Mouse (Mus musculus) G1E (cell line): ENCODE results near the gene Psd. TPM values are rescaled to one million over a fixed set of nuclear protein-coding genes. Genes with fewer than 3 reads are reported as not detected.

Source experiments
- ATAC-seq: 2 replicates; pipeline ENCODE4 v1.8.0; 2016; ENCODE audit warnings: mild to moderate bottlenecking; ENCODE audit not compliant: insufficient number of reproducible peaks, poor library complexity, low FRiP score, severe bottlenecking; ENCODE audit errors: extremely low read depth
- DNase-seq: peaks from one replicate; pipeline ENCODE4 v3.0.0; 2012; ENCODE audit warnings: low spot score
- H3K27me3 ChIP-seq: 2 replicates; pipeline ENCODE4 v1.6.1; 2012; ENCODE audit warnings: mild to moderate bottlenecking, low read length, inconsistent platforms; ENCODE audit not compliant: insufficient read depth
- H3K36me3 ChIP-seq: replicated peaks from 2 replicates; pipeline ENCODE3; 2012; ENCODE audit warnings: mild to moderate bottlenecking, inconsistent platforms
- H3K4me1 ChIP-seq: 2 replicates; pipeline ENCODE4 v1.6.1; 2012; ENCODE audit warnings: low read depth, low read length, inconsistent platforms, mixed read lengths; ENCODE audit not compliant: insufficient read depth
- H3K4me3 ChIP-seq: 2 replicates; pipeline ENCODE4 v1.5.1; 2012; ENCODE audit warnings: low read depth, mild to moderate bottlenecking, inconsistent platforms, low read length, moderate library complexity, mixed read lengths
- H3K9me3 ChIP-seq: replicated peaks from 2 replicates; pipeline ENCODE4 v1.6.1; 2012; ENCODE audit warnings: inconsistent platforms
- CTCF ChIP-seq: IDR thresholded peaks from 2 replicates; pipeline ENCODE4 v1.5.1; 2012; ENCODE audit warnings: low read depth, low read length, inconsistent platforms, mixed read lengths
- GATA1 ChIP-seq: IDR thresholded peaks from 2 replicates; pipeline ENCODE4 v1.6.1; 2012; ENCODE audit warnings: borderline replicate concordance, low read length, inconsistent platforms, mixed read lengths
- GATA2 ChIP-seq: IDR thresholded peaks from 2 replicates; pipeline ENCODE4 v1.6.1; 2012; ENCODE audit warnings: low read depth, low read length, inconsistent platforms, borderline replicate concordance
- POLR2AphosphoS5 ChIP-seq: IDR thresholded peaks from 2 replicates; pipeline ENCODE4 v1.6.1; 2012; ENCODE audit warnings: low read depth, low read length, inconsistent platforms; ENCODE audit not compliant: insufficient replicate concordance
- TAL1 ChIP-seq: conservative IDR thresholded peaks from 2 replicates; pipeline ENCODE4 v1.6.1; 2012; ENCODE audit warnings: low read depth, low read length, inconsistent platforms, mixed read lengths
- polyA plus RNA-seq: library from polyadenylated mRNA; stranded (reverse); fragments of >175 nt; gene quantifications from 2 replicates; pipeline ENCODE4 v1.2.3, GENCODE M21; 2012
- total RNA-seq, 2 experiments: library from RNA; stranded (forward) in 1 of 2; stranded (reverse) in 1 of 2; fragments of 200-1000 nt in 1 of 2; fragments of >200 nt in 1 of 2; fragmentation: Nextera tagmentation in 1 of 2; gene quantifications; 2 replicates each; pipeline ENCODE4 v1.2.3; 2014 to 2017

Gene Psd
- total and polyA plus RNA-seq, 3 experiments: 0.41 to 1.1 TPM; not detected in 1

- Histone ChIP-seq H3K4me3 (no peak overlapping the region), H3K4me1 (peaks cover 20% of the 10 kb centered on the region), H3K9me3 (no peaks in the 10 kb centered on the region), H3K27me3 (peaks cover 5% of the 10 kb centered on the region; the same call in 1 of the 2 replicates), H3K36me3 (peaks cover 10% of the 10 kb centered on the region)
- DNase-seq (no peak), ATAC-seq (no peak)
- TF ChIP-seq CTCF (no peak), GATA1 (no peak), POLR2AphosphoS5 (no peak), GATA2 (no peak), TAL1 (no peak)
These were observed 26.5 kb downstream of the Psd start for GRCm38 (mm10) chr19:46300294-46301045.

- no peak for ATAC-seq
- Histone ChIP-seq H3K27me3 (peaks cover 10% of the 10 kb centered on the region; the same call in 1 of the 2 replicates), H3K36me3 (no peaks in the 10 kb centered on the region), H3K4me1 (peaks cover 2% of the 10 kb centered on the region; the same call in 1 of the 2 replicates), H3K9me3 (no peaks in the 10 kb centered on the region), H3K4me3 (no peak overlapping the region)
- TF ChIP-seq GATA2 (no peak), GATA1 (no peak), POLR2AphosphoS5 (no peak), TAL1 (no peak), CTCF (no peak)
- no peak for DNase-seq
These were observed 30.0 kb downstream of the Psd start for GRCm38 (mm10) chr19:46296938-46297337.

- Histone ChIP-seq H3K27me3 (peaks cover 11% of the 10 kb centered on the region; the same call in 1 of the 2 replicates), H3K9me3 (no peaks in the 10 kb centered on the region), H3K4me3 (no peak overlapping the region), H3K36me3 (peaks cover 13% of the 10 kb centered on the region), H3K4me1 (no peaks in the 10 kb centered on the region)
- TF ChIP-seq GATA1 (no peak), CTCF (no peak), POLR2AphosphoS5 (no peak), TAL1 (no peak), GATA2 (no peak)
- ATAC-seq (no peak), DNase-seq (no peak)
These were observed 36.3 kb downstream of the Psd start for GRCm38 (mm10) chr19:46290535-46291105.

- Histone ChIP-seq H3K9me3 (no peaks in the 10 kb centered on the region), H3K36me3 (peaks cover 40% of the 10 kb centered on the region), H3K4me1 (no peaks in the 10 kb centered on the region), H3K4me3 (no peak overlapping the region), H3K27me3 (peaks cover 11% of the 10 kb centered on the region; the same call in 1 of the 2 replicates)
- no peak for TF ChIP-seq TAL1
- TF ChIP-seq GATA1: no peak
- no peak for TF ChIP-seq GATA2
- no peak for TF ChIP-seq CTCF
- TF ChIP-seq POLR2AphosphoS5: no peak
- DNase-seq (no peak), ATAC-seq (no peak)
These were observed 39.4 kb downstream of the Psd start for GRCm38 (mm10) chr19:46287566-46287965.

GRCm38 (mm10) chr19:46286926-46287325, 40.0 kb downstream of the Psd start:
- Histone ChIP-seq H3K4me3 (no peak overlapping the region), H3K36me3 (peaks cover 47% of the 10 kb centered on the region), H3K9me3 (no peaks in the 10 kb centered on the region), H3K4me1 (no peaks in the 10 kb centered on the region), H3K27me3 (peaks cover 5% of the 10 kb centered on the region; the same call in 1 of the 2 replicates)
- DNase-seq: no peak
- no peak for ATAC-seq
- TF ChIP-seq GATA1 (no peak), GATA2 (no peak), CTCF (no peak)

GRCm38 (mm10) chr19:46286047-46286446, 40.9 kb downstream of the Psd start:
- no peak for TF ChIP-seq GATA1
- no peak for TF ChIP-seq CTCF
- TF ChIP-seq POLR2AphosphoS5: no peak
- Histone ChIP-seq H3K9me3 (no peaks in the 10 kb centered on the region), H3K4me3 (no peak overlapping the region), H3K27me3 (peaks cover 2% of the 10 kb centered on the region; the same call in 1 of the 2 replicates), H3K36me3 (peaks cover 54% of the 10 kb centered on the region), H3K4me1 (no peaks in the 10 kb centered on the region)
- no peak for ATAC-seq
- no peak for DNase-seq
